21 mouse cellular contexts compared by ENCODE assay signal in the genomic region with DNA sequence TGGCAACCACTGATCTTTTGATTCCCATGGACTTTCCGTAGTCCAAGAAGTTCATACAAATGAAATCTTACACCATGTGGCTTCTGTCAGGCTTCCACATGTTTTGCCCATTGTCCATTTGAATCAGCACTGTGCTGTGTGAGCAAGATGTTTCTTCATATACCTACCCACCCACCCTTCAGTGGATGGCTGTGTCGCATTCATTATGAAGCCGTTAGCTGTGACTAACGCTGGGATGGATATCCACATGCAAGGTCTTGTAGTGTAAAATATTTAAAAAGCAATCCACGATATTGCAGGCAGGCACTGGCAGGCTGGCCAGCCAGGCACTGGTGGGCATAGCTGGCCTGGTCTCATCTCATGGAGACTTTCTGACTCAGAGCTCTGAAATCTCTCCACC.
DNase-seq lines count a peak whose midpoint lies in the region; ATAC-seq lines count a peak whose summit lies in the region.
"Had no signal": no experiment of that assay in that cellular context is flagged by ENCODE, and none has a peak within 500 bp of the region (broad histone marks: within the 10 kb centered on the region; RNA-seq: fewer than 3 reads in every experiment).

No protein-coding gene starts in this region.

- peak; percentile 65; the same call in 1 of the 2 replicates for ATAC-seq in frontal cortex, adult (ENCODE audit: low TSS enrichment)
- ATAC-seq: CD4-positive, CD25-positive, alpha-beta regulatory T cell, adult 4 months; forebrain, embryonic 15.5 days; forebrain, postnatal 0 days had no signal

- DNase-seq in frontal cortex, postnatal 10 days (ENCODE audit: low spot score in 2 of 2): no peak
- DNase-seq in right cerebral cortex, adult 18-20 months: peak; percentile 17
- no peak for DNase-seq in right cerebral cortex, postnatal 10 days (ENCODE audit: low spot score in 2 of 2)
- DNase-seq in right cerebral cortex, postnatal 25 days: peak; percentile 20
- DNase-seq in right cerebral cortex, postnatal 14 days: no peak
- DNase-seq in adrenal gland, postnatal 4 days (ENCODE audit: low spot score in 2 of 2): no peak
- DNase-seq: adrenal gland, adult 2 months; adrenal gland, postnatal 10 days; adrenal gland, postnatal 25 days; B cell, adult 2 months; cerebellum, adult 11 months; cerebellum, adult 18-20 months; cerebellum, adult 8-10 months; cerebellum, adult 9-11 months; cerebellum, postnatal 14 days; cerebellum, postnatal 36 days; embryo, embryonic 11 days; forebrain, postnatal 0 days had no signal

Comparison
In these comparisons a context has a peak if more than half of its experiments do, and no peak if none do; other contexts are left out.
1. DNase-seq: peak in right cerebral cortex, adult 18-20 months (single experiment) and right cerebral cortex, postnatal 25 days (single experiment); none in frontal cortex, postnatal 10 days (0 of 2), right cerebral cortex, postnatal 10 days (0 of 2), right cerebral cortex, postnatal 14 days (single experiment) and adrenal gland, postnatal 4 days (0 of 2).